Mouse (Mus musculus) intestine, embryonic 14.5 days (tissue): ENCODE data around the gene Fars2. TPM values are rescaled to one million over a fixed set of nuclear protein-coding genes. Genes with fewer than 3 reads are reported as not detected.

ENCODE experiments used
- ATAC-seq: fragments of 200-750 bp; cut with Nextera tagmentation; replicated peaks from 2 replicates; pipeline ENCODE4 v1.8.0; 2017; ENCODE audit warnings: low read depth, moderate number of reproducible peaks, moderate TSS enrichment, moderate library complexity; ENCODE audit not compliant: low FRiP score, low TSS enrichment
- DNase-seq: peaks from one replicate; pipeline ENCODE4 v3.0.0-alpha.2; 2018; ENCODE audit warnings: low spot score
- H3K27ac ChIP-seq: fragments of 300-500 bp; sonication (generic); 2 replicates; pipeline ENCODE4 v1.5.1; 2014; ENCODE audit warnings: low read depth, mild to moderate bottlenecking, control low read depth
- H3K27me3 ChIP-seq: fragments of 300-500 bp; sonication (generic); replicated peaks from 2 replicates; pipeline ENCODE4 v1.6.1; 2014; ENCODE audit warnings: low read length, control low read depth; ENCODE audit not compliant: control insufficient read depth, insufficient read depth
- H3K36me3 ChIP-seq: fragments of 300-500 bp; sonication (generic); 2 replicates; pipeline ENCODE4 v1.6.1; 2014; ENCODE audit warnings: low read length, control low read depth; ENCODE audit not compliant: control insufficient read depth, insufficient read depth
- H3K4me1 ChIP-seq: fragments of 300-500 bp; sonication (generic); replicated peaks from 2 replicates; pipeline ENCODE4 v1.6.1; 2014; ENCODE audit warnings: low read length, control low read depth, mixed read lengths; ENCODE audit not compliant: control insufficient read depth, insufficient read depth
- H3K4me2 ChIP-seq: fragments of 300-500 bp; sonication (generic); 2 replicates; pipeline ENCODE4 v1.6.1; 2014; ENCODE audit warnings: low read length
- H3K4me3 ChIP-seq: fragments of 300-500 bp; sonication (generic); 2 replicates; pipeline ENCODE4 v1.5.1; 2014; ENCODE audit warnings: low read depth, low read length, control low read depth, mixed read lengths
- H3K9ac ChIP-seq: fragments of 300-500 bp; sonication (generic); 2 replicates; pipeline ENCODE4 v1.6.1; 2014; ENCODE audit warnings: mild to moderate bottlenecking, low read length
- H3K9me3 ChIP-seq: fragments of 300-500 bp; sonication (generic); 2 replicates; pipeline ENCODE4 v1.6.1; 2016; ENCODE audit warnings: low read length, control low read depth; ENCODE audit not compliant: control insufficient read depth
- WGBS: fragments of 180-500 bp; shearing (Covaris S2); extraction: QIAGEN DNeasy Blood & Tissue Kit; methylation state at CpG from one replicate; pipeline ENCODE4 v1.1.7; 2014; 5-methylcytosine and 5-hydroxymethylcytosine counted together
- polyA plus RNA-seq: library from polyadenylated mRNA; unstranded; fragments of >200 nt; fragmentation: Nextera tagmentation; extraction: Ambion mirVana; gene quantifications from 2 replicates; pipeline ENCODE4 v1.2.1, GENCODE M21; 2014

Fars2 gene
- polyA plus RNA-seq, 1 experiment from 2014 or later, result 37.6 TPM

- Histone ChIP-seq H3K9ac (no peak overlapping the region), H3K4me2 (no peak overlapping the region), H3K27ac (no peak overlapping the region), H3K9me3 (no peaks in the 10 kb centered on the region), H3K27me3 (no peaks in the 10 kb centered on the region), H3K36me3 (no peaks in the 10 kb centered on the region), H3K4me3 (no peak overlapping the region), H3K4me1 (no peaks in the 10 kb centered on the region)
- peak; percentile 33 for DNase-seq
- WGBS, result 64% methylated on average over 2 of the region's 2 CpGs
- ATAC-seq, result no peak
These were observed 424.1 kb downstream of the Fars2 start for GRCm38 (mm10) chr13:36541287-36541780.

- no peaks in the 10 kb centered on the region for H3K27me3 ChIP-seq
- no peaks in the 10 kb centered on the region for H3K36me3 ChIP-seq
- peak; percentile 41 for DNase-seq
- no peak overlapping the region for H3K4me2 ChIP-seq
- H3K9me3 ChIP-seq, result no peaks in the 10 kb centered on the region
- H3K9ac ChIP-seq, result no peak overlapping the region
- ATAC-seq, result no peak
- no peaks in the 10 kb centered on the region for H3K4me1 ChIP-seq
- no peak overlapping the region for H3K4me3 ChIP-seq
- H3K27ac ChIP-seq, result no peak overlapping the region
- WGBS, result 39% methylated on average over 6 of the region's 6 CpGs
These were observed 433.5 kb downstream of the Fars2 start for GRCm38 (mm10) chr13:36550694-36551093.

- Histone ChIP-seq H3K4me2 (no peak overlapping the region), H3K4me3 (no peak overlapping the region), H3K9ac (no peak overlapping the region), H3K27ac (no peak overlapping the region), H3K36me3 (no peaks in the 10 kb centered on the region), H3K9me3 (no peaks in the 10 kb centered on the region), H3K4me1 (no peaks in the 10 kb centered on the region), H3K27me3 (no peaks in the 10 kb centered on the region)
- DNase-seq (no peak), ATAC-seq (no peak)
- WGBS, result 76% methylated on average over 3 of the region's 3 CpGs
These were observed 435.5 kb downstream of the Fars2 start for GRCm38 (mm10) chr13:36552522-36553246.

GRCm38 (mm10) chr13:36553247-36553642 is 436.0 kb downstream of the Fars2 start:
- 74% methylated on average over 5 of the region's 5 CpGs for WGBS
- ATAC-seq, result no peak
- no peak for DNase-seq

GRCm38 (mm10) chr13:36554743-36555142 is 437.5 kb downstream of the Fars2 start:
- Histone ChIP-seq H3K36me3 (no peaks in the 10 kb centered on the region), H3K9me3 (no peaks in the 10 kb centered on the region), H3K4me1 (no peaks in the 10 kb centered on the region), H3K9ac (no peak overlapping the region), H3K4me2 (no peak overlapping the region), H3K27ac (no peak overlapping the region), H3K4me3 (no peak overlapping the region), H3K27me3 (no peaks in the 10 kb centered on the region)
- ATAC-seq, result no peak
- WGBS, result 75% methylated on average over 1 of the region's 1 CpGs
- DNase-seq, result no peak

More at GRCm38 (mm10) chr13:36553247-36553642, 436.0 kb downstream of the Fars2 start:
- no peak overlapping the region for H3K4me2 ChIP-seq
- no peaks in the 10 kb centered on the region for H3K27me3 ChIP-seq
- no peak overlapping the region for H3K27ac ChIP-seq
- no peak overlapping the region for H3K9ac ChIP-seq
- H3K9me3 ChIP-seq, result no peaks in the 10 kb centered on the region
- H3K4me3 ChIP-seq, result no peak overlapping the region
- no peaks in the 10 kb centered on the region for H3K36me3 ChIP-seq
- H3K4me1 ChIP-seq, result no peaks in the 10 kb centered on the region

- no peak overlapping the region for H3K27ac ChIP-seq
- 50% methylated on average over 16 of the region's 16 CpGs for WGBS
These were observed 445.5 kb downstream of the Fars2 start for GRCm38 (mm10) chr13:36562447-36563441.

GRCm38 (mm10) chr13:36564764-36565315 is 447.6 kb downstream of the Fars2 start:
- ATAC-seq (no peak), DNase-seq (no peak)
- H3K4me1 ChIP-seq, result no peaks in the 10 kb centered on the region
- H3K27me3 ChIP-seq, result no peaks in the 10 kb centered on the region
- no peaks in the 10 kb centered on the region for H3K36me3 ChIP-seq
- H3K9me3 ChIP-seq, result no peaks in the 10 kb centered on the region
- no peak overlapping the region for H3K27ac ChIP-seq
- 52% methylated on average over 6 of the region's 6 CpGs for WGBS
- H3K4me2 ChIP-seq, result no peak overlapping the region
- no peak overlapping the region for H3K9ac ChIP-seq
- H3K4me3 ChIP-seq, result no peak overlapping the region

More at GRCm38 (mm10) chr13:36562447-36563441, 445.5 kb downstream of the Fars2 start:
- no peak overlapping the region for H3K4me2 ChIP-seq
- ATAC-seq, result 0 out of 2 replicates have a peak, but pooled peaks have one; percentile 23
- H3K4me1 ChIP-seq, result no peaks in the 10 kb centered on the region
- no peaks in the 10 kb centered on the region for H3K9me3 ChIP-seq
- no peaks in the 10 kb centered on the region for H3K27me3 ChIP-seq
- DNase-seq, result no peak
- H3K36me3 ChIP-seq, result no peaks in the 10 kb centered on the region
- H3K4me3 ChIP-seq, result no peak overlapping the region
- H3K9ac ChIP-seq, result no peak overlapping the region

- no peak overlapping the region for H3K4me3 ChIP-seq
- WGBS, result 37% methylated on average over 4 of the region's 4 CpGs
- peaks cover 7% of the 10 kb centered on the region for H3K4me1 ChIP-seq
- H3K36me3 ChIP-seq, result no peaks in the 10 kb centered on the region
- no peak overlapping the region for H3K27ac ChIP-seq
- H3K9ac ChIP-seq, result no peak overlapping the region
- H3K27me3 ChIP-seq, result no peaks in the 10 kb centered on the region
- DNase-seq (no peak), ATAC-seq (no peak)
- H3K4me2 ChIP-seq, result no peak overlapping the region
- H3K9me3 ChIP-seq, result no peaks in the 10 kb centered on the region
These were observed 459.6 kb downstream of the Fars2 start for GRCm38 (mm10) chr13:36576781-36577180.
